Mouse (Mus musculus) liver, embryonic 11.5 days (tissue): ENCODE data around the gene C5ar2. TPM values are rescaled to one million over a fixed set of nuclear protein-coding genes. Genes with fewer than 3 reads are reported as not detected.
A peak's percentile ranks its signal among the peaks of the same experiment; 100 is the strongest.

Source experiments
- ATAC-seq: fragments of 200-750 bp; cut with Nextera tagmentation; replicated peaks from 2 replicates; pipeline ENCODE4 v1.8.0; 2017; ENCODE audit warnings: moderate number of reproducible peaks, mild to moderate bottlenecking, moderate TSS enrichment, moderate library complexity; ENCODE audit not compliant: low FRiP score
- DNase-seq: peaks from one replicate; pipeline ENCODE4 v3.0.0-alpha.2; 2017; ENCODE audit warnings: low spot score
- H3K27ac ChIP-seq: fragments of 300-500 bp; sonication (generic); 2 replicates; pipeline ENCODE4 v1.5.1; 2014; ENCODE audit warnings: mild to moderate bottlenecking, low read depth, low read length, control low read depth
- H3K27me3 ChIP-seq: fragments of 300-500 bp; sonication (generic); replicated peaks from 2 replicates; pipeline ENCODE4 v1.6.1; 2014; ENCODE audit warnings: low read length, mixed read lengths; ENCODE audit not compliant: control insufficient read depth, insufficient read depth
- H3K36me3 ChIP-seq: fragments of 300-500 bp; sonication (generic); 2 replicates; pipeline ENCODE4 v1.6.1; 2014; ENCODE audit warnings: mild to moderate bottlenecking, low read length, moderate library complexity, mixed read lengths; ENCODE audit not compliant: control insufficient read depth, insufficient read depth
- H3K4me1 ChIP-seq: fragments of 300-500 bp; sonication (generic); replicated peaks from 2 replicates; pipeline ENCODE4 v1.6.1; 2014; ENCODE audit warnings: low read length, mixed read lengths; ENCODE audit not compliant: control insufficient read depth, insufficient read depth
- H3K4me2 ChIP-seq: fragments of 300-500 bp; sonication (generic); 2 replicates; pipeline ENCODE4 v1.6.1; 2014; ENCODE audit warnings: mild to moderate bottlenecking, control low read depth, moderate library complexity
- H3K4me3 ChIP-seq: fragments of 300-500 bp; sonication (generic); 2 replicates; pipeline ENCODE4 v1.5.1; 2014; ENCODE audit warnings: low read depth, low read length, control low read depth
- H3K9ac ChIP-seq: fragments of 300-500 bp; sonication (generic); 2 replicates; pipeline ENCODE4 v1.6.1; 2014; ENCODE audit warnings: low read depth, low read length, control low read depth
- H3K9me3 ChIP-seq: fragments of 300-500 bp; sonication (generic); 2 replicates; pipeline ENCODE4 v1.6.1; 2016; ENCODE audit warnings: low read length, inconsistent platforms, mixed read lengths; ENCODE audit not compliant: control insufficient read depth
- WGBS: fragments of 180-500 bp; shearing (Covaris S2); extraction: QIAGEN DNeasy Blood & Tissue Kit; methylation state at CpG from one replicate; pipeline ENCODE4 v1.1.7; 2014; 5-methylcytosine and 5-hydroxymethylcytosine counted together
- polyA plus RNA-seq: library from polyadenylated mRNA; unstranded; fragments of >200 nt; fragmentation: Nextera tagmentation; extraction: Ambion mirVana; gene quantifications from 2 replicates; pipeline ENCODE4 v1.2.1, GENCODE M21; 2014

C5ar2 gene
- polyA plus RNA-seq, result 1.3 and 1.8 TPM in 2 replicates

DNA sequence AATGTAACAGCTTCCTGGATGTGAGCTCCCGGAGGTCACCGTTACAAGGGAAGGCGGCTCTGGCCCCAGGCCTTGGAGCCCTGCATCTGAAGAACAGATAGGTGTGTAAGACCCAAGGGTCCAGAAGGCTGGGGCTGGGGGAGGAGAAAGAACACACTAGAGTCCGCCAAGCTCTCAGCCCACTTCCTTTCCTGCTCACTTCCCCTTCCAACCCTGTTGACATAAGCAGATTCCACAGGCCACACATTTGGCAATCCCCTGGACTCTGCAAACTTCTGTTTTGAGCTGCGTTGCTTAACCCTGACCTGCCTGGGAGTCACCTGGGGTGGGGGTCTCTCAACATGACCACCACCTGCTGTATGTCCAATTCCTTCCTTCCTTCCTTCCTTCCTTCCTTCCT is at the start of gene C5ar2:
TSS of gene C5ar2 (minus strand) at position 88 of the 400 bp plus-strand sequence.
- H3K9me3 ChIP-seq, result no peaks in the 10 kb centered on the region
- WGBS, result 64% methylated on average over 5 of the region's 5 CpGs
- no peak within 1 kb of the TSS for H3K4me2 ChIP-seq
- no peak within 1 kb of the TSS for H3K4me3 ChIP-seq
- no peak within 1 kb of the TSS; the same call in 1 of the 2 replicates for H3K9ac ChIP-seq
- peaks cover 39% of the 10 kb centered on the region for H3K4me1 ChIP-seq
- peak within 1 kb of the TSS; percentile 55 for H3K27ac ChIP-seq
- H3K27me3 ChIP-seq, result no peaks in the 10 kb centered on the region
- no peaks in the 10 kb centered on the region for H3K36me3 ChIP-seq
- no peak for ATAC-seq
- DNase-seq, result no peak

DNA sequence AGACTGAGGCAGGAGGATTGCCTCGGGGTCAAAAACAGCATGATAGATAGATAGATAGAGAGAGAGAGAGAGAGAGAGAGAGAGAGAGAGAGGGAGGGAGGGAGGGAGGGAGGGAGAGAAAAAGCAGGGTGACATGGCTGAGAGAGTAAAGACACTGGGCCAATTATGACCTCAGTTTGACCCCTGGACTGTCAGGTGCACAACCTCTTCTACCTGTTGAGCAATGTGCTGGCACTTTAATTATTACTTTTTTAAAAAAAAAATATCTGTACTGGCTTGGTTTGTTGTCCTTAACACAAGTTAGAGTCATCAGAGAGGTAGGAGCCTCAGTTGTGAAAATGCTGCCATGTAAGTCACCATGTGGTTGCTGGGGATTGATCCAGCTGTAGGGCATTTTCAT is 43.8 kb upstream of the C5ar2 start:
- H3K4me3 ChIP-seq, result no peak overlapping the region
- ATAC-seq (no peak), DNase-seq (no peak)
- 73% methylated on average over 1 of the region's 1 CpGs for WGBS
- H3K27ac ChIP-seq, result no peak overlapping the region
- H3K36me3 ChIP-seq, result peaks cover 15% of the 10 kb centered on the region
- no peak overlapping the region for H3K4me2 ChIP-seq
- no peaks in the 10 kb centered on the region for H3K9me3 ChIP-seq
- peaks cover 11% of the 10 kb centered on the region for H3K4me1 ChIP-seq
- no peak overlapping the region for H3K9ac ChIP-seq
- no peaks in the 10 kb centered on the region for H3K27me3 ChIP-seq

DNA sequence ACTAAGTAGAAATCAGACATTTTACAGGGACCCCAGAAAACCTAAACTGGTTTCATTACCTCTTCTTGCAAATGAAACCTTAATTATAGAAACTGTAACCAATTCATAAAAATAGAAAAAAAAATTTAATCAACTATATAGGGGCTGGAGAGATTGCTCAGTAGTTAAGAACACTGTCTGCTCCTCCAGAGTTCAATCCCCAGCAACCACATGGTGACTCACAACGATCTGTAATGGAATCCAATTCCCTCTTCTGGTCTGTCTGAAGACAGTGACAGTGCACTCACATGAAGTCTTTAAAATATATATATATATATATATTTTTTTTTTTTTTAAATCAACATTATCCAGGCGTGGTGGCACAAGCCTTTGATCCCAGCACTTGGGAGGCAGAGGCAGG is 43.1 kb upstream of the C5ar2 start:
- peak overlapping the region; percentile 89 for H3K27ac ChIP-seq
- H3K9ac ChIP-seq, result peak overlapping the region; percentile 68
- H3K9me3 ChIP-seq, result no peaks in the 10 kb centered on the region
- H3K4me1 ChIP-seq, result peaks cover 11% of the 10 kb centered on the region
- 76% methylated on average over 2 of the region's 2 CpGs for WGBS
- H3K4me2 ChIP-seq, result peak overlapping the region; percentile 96
- H3K4me3 ChIP-seq, result peak overlapping the region; percentile 58
- no peaks in the 10 kb centered on the region for H3K27me3 ChIP-seq
- ATAC-seq (no peak), DNase-seq (no peak)
- H3K36me3 ChIP-seq, result peaks cover 22% of the 10 kb centered on the region

DNA sequence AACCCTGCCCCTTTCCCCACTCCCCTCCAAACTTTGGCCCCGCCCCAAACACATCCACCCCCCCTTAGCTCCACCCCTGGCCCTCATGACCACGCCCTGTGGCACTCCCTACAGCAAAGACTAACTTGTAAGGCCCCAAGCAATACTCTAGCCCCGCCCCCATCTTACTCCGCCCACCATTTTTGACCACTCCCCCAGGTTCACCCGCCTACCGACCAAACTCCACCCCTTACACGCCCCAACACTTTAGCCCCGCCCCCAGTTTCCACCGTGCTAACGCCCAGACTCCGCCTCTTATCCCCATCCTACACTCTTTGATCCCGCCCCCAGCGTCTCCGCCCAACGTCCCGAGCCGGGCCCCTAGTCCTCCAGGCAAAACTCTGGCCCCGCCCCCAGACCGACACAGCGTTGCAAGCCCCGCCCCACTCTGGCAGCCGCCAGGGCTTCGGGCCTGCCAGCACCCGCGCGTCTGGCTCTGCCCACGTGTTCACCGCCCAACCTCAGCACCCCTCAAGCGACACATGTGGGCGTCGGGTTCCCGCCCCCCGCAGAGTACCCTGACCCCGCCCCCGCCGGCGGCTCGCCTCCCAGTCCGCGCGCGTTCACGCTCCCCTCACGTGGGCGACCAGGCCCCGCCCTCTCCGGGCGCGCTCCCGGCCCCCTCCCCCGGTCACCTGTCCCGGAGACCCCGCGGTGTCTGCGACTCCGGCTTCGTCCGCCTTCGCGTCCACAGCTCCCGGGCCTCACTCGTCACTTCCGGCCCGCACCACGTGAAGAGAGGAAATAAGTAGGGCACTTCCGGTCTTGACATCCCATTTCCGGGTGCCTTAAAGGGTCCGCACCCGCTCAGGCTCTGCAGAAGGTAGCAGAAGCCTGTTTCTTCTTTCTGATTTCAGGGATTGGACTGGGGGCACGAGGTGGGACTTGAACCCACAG is 42.3 kb upstream of the C5ar2 start, which contains the start of gene Ccdc9:
TSS of gene Ccdc9 (minus strand) at position 770 of the 936 bp plus-strand sequence.
- Histone ChIP-seq H3K27me3 (no peaks in the 10 kb centered on the region), H3K4me3 (peak within 1 kb of the TSS; percentile 58), H3K9ac (peak within 1 kb of the TSS; percentile 68), H3K27ac (peak within 1 kb of the TSS; percentile 89), H3K4me2 (peak within 1 kb of the TSS; percentile 96), H3K36me3 (peaks cover 29% of the 10 kb centered on the region), H3K4me1 (peaks cover 11% of the 10 kb centered on the region), H3K9me3 (no peaks in the 10 kb centered on the region)
- under 1% methylated on average over 70 of the region's 70 CpGs for WGBS
- peak; percentile 100 for DNase-seq
- peak; percentile 88 for ATAC-seq

DNA sequence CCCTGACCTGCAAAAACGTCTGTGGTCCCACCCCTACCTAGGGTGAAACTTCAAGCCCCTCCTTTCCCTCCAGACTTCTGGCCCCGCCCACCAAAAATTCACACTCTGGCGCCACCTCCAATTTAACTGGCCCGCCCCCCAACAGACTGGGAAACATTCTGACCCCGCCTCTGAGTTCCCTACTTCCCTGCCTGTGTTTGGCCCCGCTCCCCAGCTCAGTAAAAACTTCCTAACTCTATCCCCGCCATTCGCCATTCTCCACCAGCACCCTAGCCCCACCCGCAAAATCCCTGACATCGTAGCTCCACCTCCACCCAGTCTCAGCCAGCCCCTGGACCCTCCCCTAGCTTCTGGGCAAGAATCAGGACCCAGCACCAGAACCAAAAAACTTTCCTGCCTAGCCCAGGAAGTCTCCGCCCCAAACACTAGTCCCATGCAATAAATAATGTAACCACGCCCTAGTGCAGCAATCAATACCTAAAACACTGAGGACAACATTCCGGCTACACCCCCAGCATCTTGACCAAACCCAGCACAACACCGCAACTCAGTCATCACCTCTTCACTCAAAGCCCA is 41.6 kb upstream of the C5ar2 start:
- peak; percentile 48 for ATAC-seq
- H3K27me3 ChIP-seq, result no peaks in the 10 kb centered on the region
- peak overlapping the region; percentile 70 for H3K27ac ChIP-seq
- peaks cover 11% of the 10 kb centered on the region for H3K4me1 ChIP-seq
- WGBS, result 3% methylated on average over 14 of the region's 14 CpGs
- peak overlapping the region; percentile 58 for H3K4me3 ChIP-seq
- peak; percentile 68 for DNase-seq
- H3K9ac ChIP-seq, result peak overlapping the region; percentile 48
- H3K36me3 ChIP-seq, result peaks cover 35% of the 10 kb centered on the region
- H3K4me2 ChIP-seq, result peak overlapping the region; percentile 96
- H3K9me3 ChIP-seq, result no peaks in the 10 kb centered on the region

DNA sequence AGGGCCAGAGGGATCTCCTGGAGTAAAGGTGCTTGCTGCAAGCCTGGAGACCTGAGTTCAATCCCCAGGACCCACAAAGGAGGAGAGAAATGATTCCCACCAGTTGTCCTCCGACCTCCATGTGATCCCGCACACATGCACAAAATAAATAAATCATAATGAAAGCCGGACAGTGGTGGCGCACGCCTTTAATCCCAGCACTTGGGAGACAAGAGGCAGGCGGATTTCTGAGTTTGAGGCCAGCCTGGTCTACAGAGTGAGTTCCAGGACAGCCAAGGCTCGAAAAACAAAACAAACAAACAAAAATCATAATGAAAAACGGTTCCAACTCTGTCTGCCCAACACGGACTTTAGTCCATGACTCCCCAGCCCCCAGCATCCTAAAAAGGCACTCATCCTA is 41.0 kb upstream of the C5ar2 start:
- DNase-seq (no peak), ATAC-seq (no peak)
- Histone ChIP-seq H3K9ac (peak overlapping the region; percentile 48), H3K4me3 (peak overlapping the region; percentile 58), H3K36me3 (peaks cover 41% of the 10 kb centered on the region), H3K27me3 (no peaks in the 10 kb centered on the region), H3K4me1 (peaks cover 11% of the 10 kb centered on the region), H3K9me3 (no peaks in the 10 kb centered on the region), H3K27ac (peak overlapping the region; percentile 70; the same call in 1 of the 2 replicates), H3K4me2 (peak overlapping the region; percentile 96)
- WGBS, result 69% methylated on average over 9 of the region's 9 CpGs

DNA sequence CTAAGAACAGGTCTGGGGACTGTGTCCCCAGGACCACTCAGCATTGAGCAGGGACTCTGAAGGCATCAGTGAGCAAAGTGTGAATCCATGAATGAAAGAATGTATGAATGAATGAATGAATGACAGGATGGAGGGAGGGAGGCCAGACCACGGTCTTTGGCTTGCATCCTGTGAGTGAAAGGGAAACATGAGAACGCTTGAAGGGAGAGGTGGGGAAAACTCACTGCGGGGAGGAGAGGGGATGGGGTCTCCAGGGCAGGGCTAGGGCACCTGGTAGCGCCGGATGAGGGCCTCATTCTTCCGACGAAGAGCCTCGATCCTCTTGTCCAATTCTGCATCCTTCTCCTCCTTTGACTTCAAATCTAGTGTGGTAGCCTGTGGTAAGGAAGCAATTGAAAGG is 40.0 kb upstream of the C5ar2 start:
- H3K9me3 ChIP-seq, result no peaks in the 10 kb centered on the region
- H3K4me2 ChIP-seq, result no peak overlapping the region
- no peak overlapping the region for H3K9ac ChIP-seq
- no peak overlapping the region for H3K27ac ChIP-seq
- peaks cover 11% of the 10 kb centered on the region for H3K4me1 ChIP-seq
- DNase-seq (no peak), ATAC-seq (no peak)
- peak overlapping the region; percentile 7; the same call in 1 of the 2 replicates for H3K4me3 ChIP-seq
- peaks cover 42% of the 10 kb centered on the region for H3K36me3 ChIP-seq
- WGBS, result 92% methylated on average over 8 of the region's 8 CpGs
- H3K27me3 ChIP-seq, result no peaks in the 10 kb centered on the region

DNA sequence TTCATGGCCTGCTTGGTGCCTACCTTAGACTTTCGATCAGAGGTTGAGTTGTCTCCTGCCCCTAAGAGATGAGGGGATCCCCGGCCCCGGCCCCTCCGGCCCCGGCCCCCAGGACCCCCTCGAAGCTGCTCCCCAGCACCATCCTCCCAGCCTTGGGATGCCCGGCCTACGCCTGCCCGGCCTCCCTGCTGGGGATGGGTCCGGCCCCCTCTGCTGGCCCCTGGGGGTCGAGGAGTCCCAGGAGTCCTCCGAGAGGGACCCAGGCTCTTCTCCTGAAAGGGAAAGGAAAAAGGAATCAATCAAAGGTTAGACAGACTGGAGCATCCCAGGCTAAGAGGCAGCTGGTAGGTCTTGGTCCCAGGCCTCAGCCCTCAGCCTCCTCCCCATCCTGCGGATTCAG is 38.4 kb upstream of the C5ar2 start:
- Histone ChIP-seq H3K4me2 (no peak overlapping the region), H3K9ac (no peak overlapping the region), H3K4me1 (peaks cover 11% of the 10 kb centered on the region), H3K27me3 (no peaks in the 10 kb centered on the region), H3K27ac (no peak overlapping the region), H3K36me3 (peaks cover 46% of the 10 kb centered on the region), H3K9me3 (no peaks in the 10 kb centered on the region), H3K4me3 (no peak overlapping the region)
- no peak for DNase-seq
- ATAC-seq, result no peak
- WGBS, result 93% methylated on average over 13 of the region's 13 CpGs
